ENCODE assay signal across 8 mouse cellular contexts in the genomic region with DNA sequence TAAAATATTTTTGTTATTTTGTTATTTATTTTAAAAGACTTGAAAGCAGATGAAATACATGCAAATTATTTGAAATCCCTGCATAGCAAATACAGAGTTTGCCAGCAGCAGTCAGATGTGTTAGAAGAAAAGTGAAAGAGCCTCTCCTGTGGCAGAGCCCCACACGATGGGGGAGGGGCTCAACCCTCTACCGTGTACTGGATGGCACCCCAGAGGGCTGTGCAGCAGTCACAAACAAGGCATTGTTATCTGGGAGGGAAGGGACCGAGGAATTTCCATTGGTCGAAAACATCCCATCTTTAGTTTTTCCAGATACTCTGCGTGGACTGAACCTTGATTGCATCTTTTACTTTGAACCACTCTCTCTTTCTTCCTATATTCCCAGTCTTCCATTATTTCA. TPM values are rescaled to one million over a fixed set of nuclear protein-coding genes. Genes with fewer than 3 reads are reported as not detected.
DNase-seq lines count a peak whose midpoint lies in the region; ATAC-seq and TF ChIP-seq lines count a peak whose summit lies in the region.
"Not testable (repeated sequence)": the region's sequence is repeated elsewhere in the genome, so short reads cannot be mapped to it uniquely, and the experiment has no call there.

No protein-coding gene starts in this region.

- H3K27ac ChIP-seq in embryonic facial prominence, embryonic 14.5 days (replicated peaks; ENCODE audit: low read depth, low read length); heart, embryonic 15.5 days; midbrain, embryonic 15.5 days: not testable (repeated sequence)
- H3K27ac ChIP-seq in limb, embryonic 12.5 days, result 0 out of 2 replicates have a peak overlapping the region, but pooled peaks have one; percentile 53

- H3K36me3 ChIP-seq in embryonic facial prominence, embryonic 14.5 days (ENCODE audit: control insufficient read depth, insufficient read depth, low read length), result peaks cover 60% of the 10 kb centered on the region
- peaks cover 24% of the 10 kb centered on the region for H3K36me3 ChIP-seq in heart, embryonic 15.5 days
- H3K36me3 ChIP-seq in limb, embryonic 12.5 days, result peaks cover 43% of the 10 kb centered on the region
- H3K36me3 ChIP-seq in midbrain, embryonic 15.5 days (replicated peaks), result not testable (repeated sequence)

- not testable (repeated sequence) for H3K4me2 ChIP-seq in embryonic facial prominence, embryonic 14.5 days (ENCODE audit: low read depth, low read length); heart, embryonic 15.5 days; midbrain, embryonic 15.5 days
- H3K4me2 ChIP-seq in limb, embryonic 12.5 days, result peak overlapping the region; percentile 58; the same call in 1 of the 2 replicates

- peak; percentile 75; the same call in 1 of the 2 replicates for ATAC-seq in embryonic facial prominence, embryonic 14.5 days (ENCODE audit: low read depth)
- not testable (repeated sequence) for ATAC-seq in heart, embryonic 15.5 days (replicated peaks; ENCODE audit: insufficient number of reproducible peaks, insufficient read depth, low FRiP score, low read depth)
- 0 out of 2 replicates have a peak, but pooled peaks have one; percentile 52 for ATAC-seq in limb, embryonic 12.5 days (ENCODE audit: insufficient number of reproducible peaks, insufficient read depth, low FRiP score, low TSS enrichment, low read depth)
- peak; percentile 60; the same call in 1 of the 2 replicates for ATAC-seq in midbrain, embryonic 15.5 days (replicated peaks)

- not testable (repeated sequence) for H3K4me3 ChIP-seq in embryonic facial prominence, embryonic 14.5 days (ENCODE audit: low read depth, low read length); limb, embryonic 12.5 days (replicated peaks); midbrain, embryonic 15.5 days
- H3K4me3 ChIP-seq in heart, embryonic 15.5 days, result peak overlapping the region; percentile 43; the same call in 1 of the 2 replicates

- H3K9me3 ChIP-seq in embryonic facial prominence, embryonic 14.5 days (ENCODE audit: control insufficient read depth, low read length); heart, embryonic 15.5 days (replicated peaks); limb, embryonic 12.5 days; midbrain, embryonic 15.5 days: not testable (repeated sequence)

- TF ChIP-seq POLR2A in brain, embryonic 14.5 days (IDR thresholded peaks at IDR 0.05; ENCODE audit: borderline replicate concordance, extremely low read depth, insufficient read depth, insufficient read length, poor library complexity, severe bottlenecking), result not testable (repeated sequence)

- not testable (repeated sequence) for H3K4me1 ChIP-seq in embryonic facial prominence, embryonic 14.5 days (ENCODE audit: control insufficient read depth, insufficient read depth, low read length); heart, embryonic 15.5 days (replicated peaks); limb, embryonic 12.5 days (replicated peaks); midbrain, embryonic 15.5 days

- TF ChIP-seq CTCF in brain, embryonic 14.5 days (IDR thresholded peaks at IDR 0.05; ENCODE audit: borderline replicate concordance, extremely low read depth, insufficient read depth, insufficient read length), result not testable (repeated sequence)

- H3K9ac ChIP-seq in embryonic facial prominence, embryonic 14.5 days (ENCODE audit: low read depth, low read length); heart, embryonic 15.5 days; limb, embryonic 12.5 days (replicated peaks); midbrain, embryonic 15.5 days: not testable (repeated sequence)

- WGBS in embryonic facial prominence, embryonic 14.5 days, result 25% methylated on average over 5 of the region's 5 CpGs
- WGBS in heart, embryonic 15.5 days, result 34% methylated on average over 5 of the region's 5 CpGs
- 41% methylated on average over 5 of the region's 5 CpGs for WGBS in limb, embryonic 12.5 days
- WGBS in midbrain, embryonic 15.5 days, result 15% methylated on average over 5 of the region's 5 CpGs

- peak; percentile 55 for DNase-seq in A20 (ENCODE audit: low read depth, low spot score)
- DNase-seq in brain, embryonic 14.5 days (ENCODE audit: low read depth), result peak; percentile 40
- DNase-seq in embryonic facial prominence, embryonic 14.5 days (ENCODE audit: low spot score), result peak; percentile 16
- DNase-seq in kidney, postnatal 4 days, result peak; percentile 17 to 26
- DNase-seq in telencephalon, adult 2 months (ENCODE audit: low read depth, low spot score), result peak; percentile 17

- not testable (repeated sequence) for H3K27me3 ChIP-seq in embryonic facial prominence, embryonic 14.5 days (replicated peaks; ENCODE audit: control insufficient read depth, insufficient read depth, low read length); heart, embryonic 15.5 days; limb, embryonic 12.5 days; midbrain, embryonic 15.5 days (replicated peaks)

RNA-seq across cellular contexts. Expression of a gene that starts 35.5 kb away (rescaled TPM):
- 45.8 and 57.9 TPM in 2 replicates for polyA plus RNA-seq in brain, embryonic 14.5 days (2012; rRNA removed)
- 100 and 116 TPM in 2 replicates for polyA plus RNA-seq in embryonic facial prominence, embryonic 14.5 days (2014; fragmentation: Nextera tagmentation; extraction: Ambion mirVana)
- polyA plus RNA-seq in heart, embryonic 15.5 days (2015; fragmentation: Nextera tagmentation; extraction: Ambion mirVana), result 55.0 and 66.0 TPM in 2 replicates
- polyA plus RNA-seq in limb, embryonic 12.5 days (2016; fragmentation: Nextera tagmentation; extraction: Ambion mirVana), result 97.9 and 100 TPM in 2 replicates
- polyA plus RNA-seq in midbrain, embryonic 15.5 days (2015; fragmentation: Nextera tagmentation; extraction: Ambion mirVana), result 75.4 and 79.8 TPM in 2 replicates

RNA-seq across cellular contexts. Expression of a gene that starts 35.6 kb away (rescaled TPM):
- 9.6 and 12.6 TPM in 2 replicates for polyA plus RNA-seq in brain, embryonic 14.5 days (2012; rRNA removed)
- polyA plus RNA-seq in embryonic facial prominence, embryonic 14.5 days (2014; fragmentation: Nextera tagmentation; extraction: Ambion mirVana), result 5.7 and 6.2 TPM in 2 replicates
- 2.0 and 2.7 TPM in 2 replicates for polyA plus RNA-seq in heart, embryonic 15.5 days (2015; fragmentation: Nextera tagmentation; extraction: Ambion mirVana)
- polyA plus RNA-seq in limb, embryonic 12.5 days (2016; fragmentation: Nextera tagmentation; extraction: Ambion mirVana), result 2.5 and 3.7 TPM in 2 replicates
- 25.5 and 28.4 TPM in 2 replicates for polyA plus RNA-seq in midbrain, embryonic 15.5 days (2015; fragmentation: Nextera tagmentation; extraction: Ambion mirVana)

RNA-seq across cellular contexts. Expression of a gene that starts 48.8 kb away (rescaled TPM):
- 136 and 159 TPM in 2 replicates for polyA plus RNA-seq in brain, embryonic 14.5 days (2012; rRNA removed)
- polyA plus RNA-seq in embryonic facial prominence, embryonic 14.5 days (2014; fragmentation: Nextera tagmentation; extraction: Ambion mirVana), result 176 and 178 TPM in 2 replicates
- polyA plus RNA-seq in heart, embryonic 15.5 days (2015; fragmentation: Nextera tagmentation; extraction: Ambion mirVana), result 138 and 145 TPM in 2 replicates
- 183 and 184 TPM in 2 replicates for polyA plus RNA-seq in limb, embryonic 12.5 days (2016; fragmentation: Nextera tagmentation; extraction: Ambion mirVana)
- 191 and 208 TPM in 2 replicates for polyA plus RNA-seq in midbrain, embryonic 15.5 days (2015; fragmentation: Nextera tagmentation; extraction: Ambion mirVana)
